Mouse (Mus musculus): ENCODE results near the gene Tubgcp6.

DNA sequence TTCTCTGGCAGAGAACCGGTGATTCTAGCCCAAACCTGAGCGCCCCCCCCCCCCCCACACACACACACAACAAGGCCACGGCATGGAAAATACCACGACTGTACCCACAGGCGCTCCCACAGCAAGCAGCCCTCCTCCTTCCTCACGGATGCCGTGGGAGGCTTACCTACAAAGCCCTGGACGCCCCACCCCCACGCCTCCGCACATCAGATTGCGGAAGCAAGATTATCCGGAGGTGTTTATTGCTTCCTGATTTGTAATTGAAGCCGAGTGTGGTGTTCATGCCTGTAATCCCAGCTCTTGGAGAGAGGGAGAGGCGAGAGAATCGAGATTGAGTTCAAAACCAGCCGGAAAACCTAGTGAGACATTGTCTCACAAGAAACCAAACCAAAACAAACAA, 24.1 kb upstream of the Tubgcp6 start:
- TF ChIP-seq CTCF (IDR thresholded peaks at IDR 0.05; ENCODE audit: low read depth, low read length) (no peak), POLR2A (IDR thresholded peaks at IDR 0.05; ENCODE audit: extremely low read depth, insufficient read depth, low read length) (no peak)
